Mouse (Mus musculus): ENCODE measurements around the gene Gm20458. TPM values are rescaled to one million over a fixed set of nuclear protein-coding genes. Genes with fewer than 3 reads are reported as not detected.
A peak's percentile ranks its signal among the peaks of the same experiment; 100 is the strongest.

The Gm20458 gene
- 1 to 10 TPM; 6.2 to 6.9 TPM for total RNA-seq (2021)
- long read RNA-seq, experiment 1, partial matches to known transcripts, result 3 of 13 reads
- long read RNA-seq, experiment 1, other reads (novel, unspliced or antisense), result 9 of 13 reads
- long read RNA-seq, experiment 2, partial matches to known transcripts, result 3 of 11 reads
- long read RNA-seq, experiment 2, other reads (novel, unspliced or antisense), result 8 of 11 reads

DNA sequence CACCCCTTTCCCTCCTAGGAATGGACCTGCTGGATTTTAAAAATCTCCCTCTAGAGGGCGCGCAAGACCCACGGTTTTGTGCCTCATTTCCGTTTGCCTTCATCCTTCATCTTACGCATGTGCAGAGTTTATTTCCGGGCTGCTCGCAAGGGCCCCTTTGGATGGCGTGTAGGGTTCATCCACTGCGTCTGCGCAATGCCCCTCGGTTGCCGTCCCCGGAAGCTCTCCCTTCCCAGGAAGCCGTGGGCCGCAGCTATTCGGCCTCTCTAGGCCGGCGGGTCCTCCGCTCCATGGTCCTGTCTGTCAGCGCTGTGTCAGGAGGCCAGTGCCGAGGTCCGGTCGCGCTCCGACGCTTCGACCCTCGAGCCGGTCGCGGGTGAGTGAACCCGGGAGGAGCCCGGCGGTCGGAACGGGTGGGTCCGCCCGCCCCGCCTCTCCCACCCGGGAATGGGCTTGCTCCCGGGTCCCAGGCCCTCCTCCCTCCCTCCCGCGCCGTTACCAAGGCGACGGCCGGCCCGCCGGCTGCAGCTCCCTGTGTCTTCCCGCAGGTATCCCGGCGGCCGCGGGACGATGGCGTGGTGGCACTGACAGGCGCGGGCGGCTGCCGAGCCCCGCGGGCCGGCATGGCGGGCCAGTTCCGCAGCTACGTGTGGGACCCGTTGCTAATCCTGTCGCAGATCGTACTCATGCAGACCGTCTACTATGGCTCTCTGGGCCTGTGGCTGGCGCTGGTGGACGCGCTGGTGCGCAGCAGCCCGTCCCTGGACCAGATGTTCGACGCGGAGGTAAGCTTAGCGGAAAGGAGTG is at the start of gene Gm20458:
Gene Gm20458 (plus strand): TSS at position 223 of the 807 bp plus-strand sequence.
- peak within 1 kb of the TSS; percentile 97 for H3K4me3 ChIP-seq
- peak; percentile 96 to 99 for DNase-seq (ENCODE audit: low spot score in 2 of 2)
- TF ChIP-seq CTCF (conservative IDR thresholded peaks at IDR 0.05), result peak; percentile 92
- H3K27ac ChIP-seq, result peak within 1 kb of the TSS; percentile 97

DNA sequence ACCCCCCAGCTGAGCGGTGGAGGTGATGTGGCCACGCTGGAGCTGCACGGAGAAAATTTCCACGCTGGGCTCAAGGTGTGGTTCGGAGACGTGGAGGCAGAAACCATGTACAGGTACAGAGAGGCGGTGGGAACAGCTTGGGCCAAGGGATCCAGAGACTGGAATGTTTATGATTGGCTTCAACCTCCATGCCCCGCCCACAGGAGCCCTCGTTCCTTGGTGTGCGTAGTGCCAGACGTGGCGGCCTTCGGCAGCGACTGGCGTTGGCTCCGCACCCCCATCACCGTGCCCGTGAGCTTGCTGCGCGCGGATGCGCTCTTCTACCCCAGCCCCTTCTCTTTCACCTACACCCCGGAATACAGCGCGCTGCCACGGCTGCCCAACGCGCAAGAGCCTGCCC is 46.6 kb upstream of the Gm20458 start:
- no peak overlapping the region for H3K4me3 ChIP-seq
- TF ChIP-seq CTCF (conservative IDR thresholded peaks at IDR 0.05), result no peak
- no peak for DNase-seq (ENCODE audit: low spot score in 2 of 2)
- H3K27ac ChIP-seq, result no peak overlapping the region

DNA sequence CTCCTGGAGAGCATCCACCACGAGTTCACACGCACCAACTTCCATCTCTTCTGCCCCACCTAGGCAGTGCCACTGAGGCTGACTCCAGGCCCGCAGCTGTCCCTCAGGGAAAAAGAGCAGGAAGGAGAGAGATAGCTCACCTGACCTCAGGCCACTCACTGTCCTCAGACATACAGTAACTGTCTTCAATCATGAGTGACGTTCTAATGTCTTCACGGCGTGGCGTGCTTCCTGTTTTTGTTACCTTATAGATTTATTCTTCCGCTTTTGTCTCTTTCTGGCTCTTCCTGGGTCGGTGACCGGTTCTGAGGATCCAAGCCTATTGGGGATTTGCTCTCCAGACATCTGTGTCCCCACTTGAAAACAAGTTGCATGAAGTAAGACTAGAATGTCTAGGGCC is 46.2 kb upstream of the Gm20458 start:
- Histone ChIP-seq H3K27ac (no peak overlapping the region), H3K4me3 (no peak overlapping the region)
- no peak for DNase-seq (ENCODE audit: low spot score in 2 of 2)
- TF ChIP-seq CTCF (conservative IDR thresholded peaks at IDR 0.05), result no peak

DNA sequence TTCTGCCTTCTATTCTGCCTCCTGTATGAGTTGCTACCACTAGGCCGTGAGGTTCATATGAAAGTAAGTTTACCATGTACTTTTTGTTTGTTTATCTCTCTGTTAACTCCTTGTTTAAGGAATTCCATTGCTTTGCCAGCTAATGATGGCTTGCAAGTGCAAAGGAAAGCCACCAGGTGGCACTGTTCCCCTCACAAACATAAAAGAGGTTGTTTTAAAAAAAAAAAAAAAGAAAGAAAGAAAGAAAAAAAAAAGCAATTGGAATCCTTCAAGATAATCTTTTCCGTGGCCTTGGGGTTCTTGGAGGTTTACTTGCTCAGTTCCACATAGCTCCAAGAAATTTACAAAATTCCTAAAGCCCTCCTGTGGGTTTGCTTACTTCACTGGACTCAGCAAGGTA is 43.6 kb upstream of the Gm20458 start:
- peak; percentile 96 for TF ChIP-seq CTCF (conservative IDR thresholded peaks at IDR 0.05)
- peak in 1 of 2 experiments; percentile 44 for DNase-seq (ENCODE audit: low spot score in 2 of 2)
- H3K4me3 ChIP-seq, result no peak overlapping the region
- H3K27ac ChIP-seq, result no peak overlapping the region

DNA sequence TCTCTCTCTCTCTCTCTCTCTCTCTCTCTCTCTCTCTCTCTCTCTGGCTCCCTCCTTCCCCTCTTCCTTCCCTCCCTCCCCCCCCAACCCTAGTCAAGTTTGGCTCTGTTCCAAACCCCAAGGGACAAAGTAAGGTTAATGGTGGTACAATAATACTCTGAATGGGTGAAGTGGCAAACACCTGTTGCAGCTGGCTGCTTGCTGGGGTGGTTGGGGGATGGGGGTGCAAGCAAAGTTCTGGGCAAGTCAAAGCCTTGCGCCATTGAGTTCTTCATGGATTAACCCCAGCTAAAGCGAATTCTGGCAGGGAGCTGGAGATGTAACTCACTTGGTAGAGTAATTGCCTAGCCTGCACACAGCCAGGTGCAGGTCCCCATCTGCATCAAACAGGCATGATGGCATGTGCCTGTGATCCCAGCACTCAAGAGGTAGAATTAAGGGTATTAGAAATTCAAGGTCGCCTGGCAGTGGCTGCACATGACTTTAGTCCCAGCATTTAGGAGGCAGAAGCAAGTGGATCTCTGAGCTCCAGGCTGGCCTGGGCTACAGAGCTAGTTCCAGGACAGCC is 42.4 kb upstream of the Gm20458 start:
- TF ChIP-seq CTCF (conservative IDR thresholded peaks at IDR 0.05), result no peak
- H3K27ac ChIP-seq, result no peak overlapping the region
- H3K4me3 ChIP-seq, result no peak overlapping the region
- DNase-seq (ENCODE audit: low spot score in 2 of 2), result no peak

DNA sequence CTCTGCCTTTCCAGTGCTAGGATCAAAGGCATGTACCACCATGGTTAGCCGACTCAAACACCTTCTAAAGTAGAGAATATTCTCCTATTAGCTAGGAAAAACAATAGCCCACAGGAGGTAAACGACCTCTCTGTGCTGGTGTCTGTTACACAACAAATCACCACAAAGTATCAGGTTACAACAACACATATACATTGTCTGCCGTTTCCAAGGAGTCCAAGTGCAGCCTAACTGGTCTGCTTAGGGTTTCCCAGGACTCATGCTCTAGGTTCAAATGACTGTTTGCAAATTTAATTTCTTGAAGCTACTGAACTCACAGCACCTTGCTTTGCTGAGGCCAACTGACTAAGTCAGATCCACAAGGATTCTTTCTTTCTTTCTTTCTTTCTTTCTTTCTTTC is 41.3 kb upstream of the Gm20458 start:
- no peak for TF ChIP-seq CTCF (conservative IDR thresholded peaks at IDR 0.05)
- no peak overlapping the region for H3K27ac ChIP-seq
- H3K4me3 ChIP-seq, result no peak overlapping the region
- no peak for DNase-seq (ENCODE audit: low spot score in 2 of 2)

DNA sequence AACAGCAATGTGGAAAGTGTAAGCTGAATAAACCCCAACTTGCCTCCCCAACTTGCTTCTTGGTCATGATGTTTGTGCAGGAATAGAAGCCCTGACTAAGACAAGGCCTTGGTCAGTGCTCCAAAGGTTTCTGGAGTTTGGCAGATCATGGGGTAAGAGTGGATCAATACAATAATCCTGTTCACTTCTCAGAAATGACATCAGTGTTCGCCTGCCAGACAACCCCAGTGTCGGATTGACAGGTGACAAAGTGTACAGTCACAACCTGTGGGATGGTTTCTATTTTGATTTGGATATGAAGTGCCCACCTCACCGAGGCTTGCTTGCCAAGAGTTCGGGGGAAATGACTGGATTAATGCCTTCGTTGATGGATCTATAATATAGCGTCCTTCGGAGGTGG is 39.5 kb upstream of the Gm20458 start:
- no peak for DNase-seq (ENCODE audit: low spot score in 2 of 2)
- H3K27ac ChIP-seq, result no peak overlapping the region
- no peak for TF ChIP-seq CTCF (conservative IDR thresholded peaks at IDR 0.05)
- no peak overlapping the region for H3K4me3 ChIP-seq

DNA sequence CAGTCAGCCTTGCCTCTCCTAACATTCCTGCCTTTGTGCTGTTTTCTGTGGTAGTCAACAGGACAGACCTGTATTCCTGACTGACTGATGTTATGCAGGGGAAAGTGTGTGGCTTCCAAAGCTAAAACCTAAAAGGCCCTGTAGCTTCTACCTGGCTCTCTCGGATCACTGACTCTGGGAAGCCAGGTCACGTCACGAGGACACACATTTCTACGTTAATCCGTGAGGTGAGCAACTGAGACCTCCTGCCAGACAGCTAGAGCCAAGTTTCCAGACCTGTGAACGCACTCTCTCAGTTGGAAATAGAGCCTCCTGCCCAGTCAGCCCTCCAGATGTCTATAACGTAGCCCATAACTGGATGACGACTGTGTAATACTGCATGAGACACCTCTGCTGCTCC is 38.8 kb upstream of the Gm20458 start:
- TF ChIP-seq CTCF (conservative IDR thresholded peaks at IDR 0.05), result no peak
- no peak for DNase-seq (ENCODE audit: low spot score in 2 of 2)
- H3K4me3 ChIP-seq, result no peak overlapping the region
- no peak overlapping the region for H3K27ac ChIP-seq

DNA sequence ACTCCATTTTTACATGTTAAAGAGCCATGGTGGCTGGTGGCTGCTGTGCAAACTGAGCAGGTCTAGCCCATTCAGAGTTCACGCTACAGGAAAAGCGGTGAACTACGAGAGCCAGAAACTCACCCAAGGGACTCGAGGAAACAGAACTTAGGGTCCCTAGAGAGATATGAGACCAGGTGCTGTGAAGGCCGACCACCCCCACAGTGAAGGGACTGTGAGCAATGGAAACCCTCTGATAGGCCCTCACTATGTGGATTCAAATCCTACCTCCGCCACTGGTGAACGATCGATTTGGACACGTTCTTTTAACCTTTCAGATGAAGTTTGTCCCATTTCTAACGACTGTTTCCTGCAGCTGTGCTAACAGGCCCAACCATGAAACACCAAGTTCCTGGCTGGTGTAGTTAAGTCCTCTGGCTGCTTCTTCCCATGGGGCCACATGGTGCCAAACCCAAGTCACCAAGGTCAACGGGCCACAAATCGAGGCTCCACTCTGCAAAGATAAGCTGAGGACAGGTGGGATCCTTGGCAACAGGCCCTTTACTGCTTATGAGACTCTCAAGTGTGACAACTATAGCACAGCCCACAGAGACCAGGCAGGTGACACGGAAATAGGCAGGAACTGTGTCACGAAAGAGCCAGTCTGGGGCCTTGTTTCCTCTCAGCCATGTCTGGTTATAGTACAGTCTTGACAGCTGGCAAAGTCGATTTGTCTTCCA is 37.9 kb upstream of the Gm20458 start:
- no peak for TF ChIP-seq CTCF (conservative IDR thresholded peaks at IDR 0.05)
- Histone ChIP-seq H3K27ac (peak overlapping the region; percentile 19; the same call in 1 of the 2 replicates), H3K4me3 (no peak overlapping the region)
- no peak for DNase-seq (ENCODE audit: low spot score in 2 of 2)

DNA sequence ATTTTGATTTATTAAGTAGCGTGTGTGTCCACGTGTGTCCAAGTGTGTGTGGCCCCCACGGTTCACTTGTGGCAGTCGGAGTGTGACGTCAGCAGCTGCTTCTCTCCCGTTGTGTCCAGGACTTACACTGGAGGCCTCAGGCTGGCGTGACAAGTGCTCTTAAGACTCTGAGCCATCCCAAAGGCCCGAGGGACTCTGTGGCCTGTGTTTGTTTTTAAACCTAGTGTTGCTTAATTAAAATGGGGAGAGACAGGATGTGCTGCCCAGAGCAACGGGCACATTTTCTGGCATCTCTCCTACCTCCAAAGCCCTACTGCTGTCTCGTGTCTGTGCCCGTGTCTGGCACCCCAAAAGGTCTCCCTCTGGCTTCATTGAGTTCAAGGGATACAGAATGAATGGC is 37.3 kb upstream of the Gm20458 start:
- DNase-seq (ENCODE audit: low spot score in 2 of 2), result no peak
- no peak for TF ChIP-seq CTCF (conservative IDR thresholded peaks at IDR 0.05)
- Histone ChIP-seq H3K27ac (peak overlapping the region; percentile 19; the same call in 1 of the 2 replicates), H3K4me3 (no peak overlapping the region)

DNA sequence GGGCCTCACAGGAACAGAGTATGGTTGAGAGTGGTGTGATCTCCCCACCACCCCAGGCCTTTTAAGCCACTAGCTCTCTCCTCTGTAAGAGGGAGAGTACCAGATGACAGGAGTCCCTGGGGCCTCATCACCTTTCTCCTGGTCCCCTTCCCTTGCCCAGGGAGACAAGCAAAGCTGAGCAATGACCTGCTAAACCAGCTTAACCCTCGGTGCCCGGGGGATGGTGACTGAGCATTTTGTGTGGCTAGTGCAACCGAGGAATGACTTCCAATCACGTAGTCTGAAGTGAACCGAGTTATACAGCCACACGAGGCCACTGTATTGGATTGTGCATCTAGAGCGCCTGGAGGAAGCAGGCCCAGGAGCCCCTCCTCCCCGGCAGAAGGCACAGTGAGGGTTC is 36.4 kb upstream of the Gm20458 start:
- TF ChIP-seq CTCF (conservative IDR thresholded peaks at IDR 0.05), result no peak
- H3K4me3 ChIP-seq, result no peak overlapping the region
- peak overlapping the region; percentile 14; the same call in 1 of the 2 replicates for H3K27ac ChIP-seq
- DNase-seq (ENCODE audit: low spot score in 2 of 2), result no peak

DNA sequence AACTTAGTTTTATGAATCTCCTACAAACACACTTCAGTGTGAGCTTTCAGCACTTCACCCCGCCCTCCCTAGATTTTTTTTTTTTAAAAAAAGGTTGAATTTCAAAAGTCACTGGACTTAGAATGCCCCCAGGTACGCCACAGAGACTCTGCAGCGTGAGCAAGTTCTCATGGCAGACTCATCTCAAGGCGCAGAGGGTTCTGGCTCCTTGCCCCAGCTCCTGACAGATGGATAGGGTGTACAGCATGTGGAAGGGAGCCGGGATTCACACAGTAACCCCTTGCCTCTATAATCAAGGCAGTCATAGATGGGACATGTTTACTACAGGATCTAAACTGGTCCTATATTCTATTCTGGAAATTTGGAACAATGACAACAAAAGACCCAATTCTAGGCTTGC is 35.4 kb upstream of the Gm20458 start:
- DNase-seq (ENCODE audit: low spot score in 2 of 2), result peak in 1 of 2 experiments; percentile 47
- no peak for TF ChIP-seq CTCF (conservative IDR thresholded peaks at IDR 0.05)
- H3K4me3 ChIP-seq, result no peak overlapping the region
- no peak overlapping the region for H3K27ac ChIP-seq

DNA sequence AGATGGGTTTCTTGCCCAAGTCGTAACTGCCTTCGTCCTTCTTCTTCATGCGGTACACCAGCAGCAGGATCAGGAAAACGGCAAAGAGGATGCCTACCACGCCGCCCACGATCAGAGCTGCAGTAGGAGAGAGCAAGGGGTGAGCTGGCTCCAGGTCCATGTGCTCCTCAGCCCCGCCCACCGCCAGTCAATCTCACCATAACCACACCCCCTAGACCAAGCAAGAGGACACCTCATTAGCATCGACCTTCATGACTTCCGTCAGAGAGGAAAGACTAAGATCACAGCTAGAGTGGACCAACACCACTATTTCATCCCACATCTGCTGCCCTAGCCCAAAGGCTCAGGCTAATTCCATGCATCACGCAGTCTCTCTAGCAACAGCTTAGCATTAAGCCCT is 34.6 kb upstream of the Gm20458 start:
- H3K4me3 ChIP-seq, result no peak overlapping the region; the same call in 1 of the 2 replicates
- DNase-seq (ENCODE audit: low spot score in 2 of 2), result no peak
- no peak for TF ChIP-seq CTCF (conservative IDR thresholded peaks at IDR 0.05)
- no peak overlapping the region for H3K27ac ChIP-seq

Data from layer of hippocampus, adult 2 months (tissue).